Mouse (Mus musculus): ENCODE measurements around the gene Cyb5r2. TPM values are rescaled to one million over a fixed set of nuclear protein-coding genes. Genes with fewer than 3 reads are reported as not detected.

Cyb5r2 gene
- polyA plus RNA-seq, 2 experiments from 2014 or later: not detected

- ATAC-seq: no peak
These were observed 37.1 kb downstream of the Cyb5r2 start for GRCm38 (mm10) chr7:107720771-107721170.

GRCm38 (mm10) chr7:107714067-107714466, 43.8 kb downstream of the Cyb5r2 start:
- no peak for ATAC-seq

- no peak for ATAC-seq
These were observed 45.1 kb downstream of the Cyb5r2 start for GRCm38 (mm10) chr7:107712743-107713142.

GRCm38 (mm10) chr7:107708491-107709112, 49.2 kb downstream of the Cyb5r2 start:
- ATAC-seq: peak; percentile 73

- ATAC-seq: peak; percentile 91
These were observed 50.2 kb downstream of the Cyb5r2 start for GRCm38 (mm10) chr7:107707650-107708049.

- no peak for ATAC-seq
These were observed 51.9 kb downstream of the Cyb5r2 start for GRCm38 (mm10) chr7:107705941-107706340.

GRCm38 (mm10) chr7:107702461-107703380, 55.1 kb downstream of the Cyb5r2 start:
- ATAC-seq: no peak

- ATAC-seq: no peak
These were observed 57.2 kb downstream of the Cyb5r2 start for GRCm38 (mm10) chr7:107700646-107701045.

- no peak for ATAC-seq
These were observed 57.9 kb downstream of the Cyb5r2 start for GRCm38 (mm10) chr7:107699926-107700325.

Other genes starting within 250 kb of the Cyb5r2 start
- gene Olfml1, start 190.6 kb downstream of the Cyb5r2 start, polyA plus RNA-seq (2017; shearing (Covaris generic)): not detected
- gene Ppfibp2, start 162.8 kb downstream of the Cyb5r2 start, polyA plus RNA-seq (2017; shearing (Covaris generic)): under 1 TPM; 0.31 to 0.44 TPM
- not detected for gene 5330417H12Rik, start 132.9 kb downstream of the Cyb5r2 start, polyA plus RNA-seq (2017; shearing (Covaris generic))
- not detected for gene Ovch2, start 43.2 kb upstream of the Cyb5r2 start, polyA plus RNA-seq (2017; shearing (Covaris generic))
- gene Olfr467, start 54.2 kb upstream of the Cyb5r2 start, polyA plus RNA-seq (2017; shearing (Covaris generic)): not detected
- not detected for gene Olfr469, start 67.5 kb upstream of the Cyb5r2 start, polyA plus RNA-seq (2017; shearing (Covaris generic))
- gene Olfr470, start 89.5 kb upstream of the Cyb5r2 start, polyA plus RNA-seq (2017; shearing (Covaris generic)): not detected
- under 1 TPM in 1 of 2 experiments, not detected in 1; 0.16 TPM for gene Olfr472, start 139.9 kb upstream of the Cyb5r2 start, polyA plus RNA-seq (2017; shearing (Covaris generic))
- not detected for gene Olfr473, start 172.4 kb upstream of the Cyb5r2 start, polyA plus RNA-seq (2017; shearing (Covaris generic))
- gene Olfr474, start 196.6 kb upstream of the Cyb5r2 start, polyA plus RNA-seq (2017; shearing (Covaris generic)): not detected
- gene Olfr476, start 206.8 kb upstream of the Cyb5r2 start, polyA plus RNA-seq (2017; shearing (Covaris generic)): not detected
- gene Olfr477, start 228.7 kb upstream of the Cyb5r2 start, polyA plus RNA-seq (2017; shearing (Covaris generic)): not detected

Data from activated CD4-positive, CD25-positive, alpha-beta regulatory T cell, adult 4 months (primary cell).